Mouse (Mus musculus) midbrain, embryonic 12.5 days (tissue): Measurements from ENCODE around the gene Zdhhc6. TPM values are rescaled to one million over a fixed set of nuclear protein-coding genes. Genes with fewer than 3 reads are reported as not detected.

ENCODE experiments used
- ATAC-seq: fragments of 200-750 bp; cut with Nextera tagmentation; 2 replicates; pipeline ENCODE4 v1.8.0; 2017; ENCODE audit warnings: low read depth, moderate TSS enrichment, moderate library complexity; ENCODE audit not compliant: low FRiP score
- H3K27ac ChIP-seq: fragments of 300-500 bp; sonication (generic); replicated peaks from 2 replicates; pipeline ENCODE4 v1.5.1; 2016; ENCODE audit warnings: mild to moderate bottlenecking
- H3K27me3 ChIP-seq: fragments of 300-500 bp; sonication (generic); 2 replicates; pipeline ENCODE4 v1.6.1; 2016; ENCODE audit warnings: mild to moderate bottlenecking
- H3K36me3 ChIP-seq: fragments of 300-500 bp; sonication (generic); 2 replicates; pipeline ENCODE4 v1.6.1; 2016
- H3K4me1 ChIP-seq: fragments of 300-500 bp; sonication (generic); 2 replicates; pipeline ENCODE4 v1.6.1; 2016
- H3K4me2 ChIP-seq: fragments of 300-500 bp; sonication (generic); replicated peaks from 2 replicates; pipeline ENCODE4 v1.6.1; 2016; ENCODE audit warnings: mild to moderate bottlenecking, moderate library complexity
- H3K4me3 ChIP-seq: fragments of 300-500 bp; sonication (generic); 2 replicates; pipeline ENCODE4 v1.5.1; 2016; ENCODE audit warnings: mild to moderate bottlenecking
- H3K9ac ChIP-seq: fragments of 300-500 bp; sonication (generic); replicated peaks from 2 replicates; pipeline ENCODE4 v1.6.1; 2016; ENCODE audit warnings: mild to moderate bottlenecking, moderate library complexity
- H3K9me3 ChIP-seq: fragments of 300-500 bp; sonication (generic); 2 replicates; pipeline ENCODE4 v1.6.1; 2016; ENCODE audit warnings: mild to moderate bottlenecking
- WGBS: fragments of 180-500 bp; shearing (Covaris S2); methylation state at CpG from one replicate; pipeline ENCODE4 v1.1.7; 2016; 5-methylcytosine and 5-hydroxymethylcytosine counted together
- polyA plus RNA-seq: library from polyadenylated mRNA; unstranded; fragments of >200 nt; fragmentation: Nextera tagmentation; extraction: Ambion mirVana; gene quantifications from 2 replicates; pipeline ENCODE4 v1.2.1, GENCODE M21; 2016

The Zdhhc6 gene
- polyA plus RNA-seq, 1 experiment from 2014 or later, result 96.5 TPM

DNA sequence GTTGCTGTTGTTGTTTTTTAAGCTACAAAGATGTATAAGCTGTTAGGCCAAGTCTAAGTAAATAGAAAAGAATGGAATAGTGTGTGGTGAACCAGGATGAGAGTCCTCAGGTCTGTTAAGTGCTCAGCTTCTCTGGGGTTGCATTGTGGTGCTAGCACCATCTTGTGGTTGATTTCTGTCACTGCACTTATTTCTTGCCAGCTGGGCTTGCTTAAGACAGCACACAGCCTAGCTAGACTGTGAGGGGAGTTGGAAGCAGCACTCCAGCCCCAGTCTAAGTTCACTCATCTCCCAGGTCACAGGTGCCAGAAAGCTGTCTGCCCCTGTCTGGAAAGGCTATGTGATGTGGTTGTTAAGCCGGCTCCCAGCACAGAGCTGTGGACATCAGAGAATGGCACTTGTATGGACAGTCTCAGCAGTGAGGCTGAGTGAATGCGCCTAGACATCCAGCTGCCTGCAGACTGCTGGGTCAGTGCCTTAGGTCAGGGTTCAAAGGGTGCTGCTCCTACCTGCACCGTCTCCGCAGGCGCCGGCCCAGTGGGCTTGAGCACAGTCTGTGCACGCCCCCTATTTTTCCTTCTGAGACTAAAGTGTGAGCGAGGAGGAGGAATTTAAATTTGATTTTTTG is 16.9 kb upstream of the Zdhhc6 start:
- 87% methylated on average over 8 of the region's 8 CpGs for WGBS
- ATAC-seq, result peak; percentile 81

DNA sequence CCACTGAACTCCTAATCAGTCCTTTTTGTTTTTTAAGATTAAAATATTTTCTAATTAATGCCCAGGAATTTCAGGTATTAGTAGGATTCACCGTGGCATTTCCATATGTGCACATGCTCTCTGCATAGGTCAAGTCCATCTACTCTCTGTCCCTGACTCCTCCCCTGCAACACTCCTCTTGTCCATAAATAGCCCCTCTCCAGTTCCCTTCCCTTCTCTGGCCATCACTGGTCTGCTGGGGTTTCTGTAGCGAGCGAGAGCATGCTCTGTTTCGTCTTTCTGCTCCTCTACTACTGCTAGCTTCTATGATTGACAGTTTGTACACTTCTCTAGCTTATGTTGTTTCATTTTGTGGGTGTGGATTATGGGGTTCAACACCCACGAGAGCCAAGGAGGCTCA is 15.9 kb upstream of the Zdhhc6 start:
- Histone ChIP-seq H3K4me2 (no peak overlapping the region), H3K27me3 (no peaks in the 10 kb centered on the region), H3K27ac (no peak overlapping the region), H3K9me3 (no peaks in the 10 kb centered on the region), H3K36me3 (peaks cover 37% of the 10 kb centered on the region), H3K9ac (no peak overlapping the region), H3K4me3 (no peak overlapping the region), H3K4me1 (no peaks in the 10 kb centered on the region)
- WGBS, result 89% methylated on average over 5 of the region's 5 CpGs
- no peak for ATAC-seq

More for the DNA sequence above, 16.9 kb upstream of the Zdhhc6 start:
- no peak overlapping the region for H3K4me3 ChIP-seq
- H3K9ac ChIP-seq, result no peak overlapping the region
- H3K27me3 ChIP-seq, result no peaks in the 10 kb centered on the region
- no peaks in the 10 kb centered on the region for H3K9me3 ChIP-seq
- no peak overlapping the region for H3K4me2 ChIP-seq
- H3K27ac ChIP-seq, result no peak overlapping the region
- H3K4me1 ChIP-seq, result no peaks in the 10 kb centered on the region
- H3K36me3 ChIP-seq, result peaks cover 37% of the 10 kb centered on the region

DNA sequence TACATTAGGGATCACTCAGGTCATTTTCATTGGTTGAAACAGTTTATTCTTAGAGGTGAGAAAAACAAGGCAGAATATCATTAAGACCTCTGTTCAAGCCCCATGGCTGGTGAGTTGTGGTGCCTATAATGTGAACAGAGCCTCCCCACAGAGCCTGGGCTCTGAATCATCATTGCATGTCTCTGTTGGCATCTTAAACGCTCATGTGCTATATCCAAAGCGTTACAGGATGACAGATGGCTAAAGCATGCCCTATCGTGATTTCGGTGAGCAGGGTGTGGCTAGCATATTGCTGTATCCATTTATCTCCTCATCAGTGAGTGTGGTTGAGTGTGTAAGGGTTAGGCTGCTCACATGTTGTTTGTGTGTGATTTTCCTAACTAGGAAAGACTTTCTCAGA is 11.7 kb upstream of the Zdhhc6 start:
- Histone ChIP-seq H3K4me1 (no peaks in the 10 kb centered on the region), H3K36me3 (peaks cover 48% of the 10 kb centered on the region), H3K9me3 (no peaks in the 10 kb centered on the region), H3K27ac (no peak overlapping the region), H3K9ac (no peak overlapping the region), H3K27me3 (no peaks in the 10 kb centered on the region), H3K4me2 (no peak overlapping the region), H3K4me3 (no peak overlapping the region)
- 93% methylated on average over 4 of the region's 4 CpGs for WGBS
- ATAC-seq, result no peak

DNA sequence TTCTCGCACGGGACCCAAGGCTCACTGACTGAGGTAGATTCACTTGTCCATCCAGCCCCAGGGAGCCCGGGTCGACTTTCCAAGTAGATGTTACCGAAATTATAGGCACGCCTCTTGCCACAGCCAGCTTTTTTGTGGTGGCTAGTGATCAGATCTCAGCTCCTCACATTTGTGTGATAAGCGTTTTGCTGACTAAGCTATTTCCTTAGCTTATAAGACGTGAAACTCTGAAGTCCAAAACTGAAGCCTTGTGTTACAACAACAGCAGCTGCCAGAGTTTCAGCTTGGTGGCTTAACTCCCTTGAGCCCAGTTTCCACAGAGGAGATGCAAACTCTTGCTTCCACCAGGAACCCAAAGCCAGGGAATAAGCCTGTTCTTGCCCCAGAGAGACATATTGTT is 6.8 kb upstream of the Zdhhc6 start:
- Histone ChIP-seq H3K27me3 (no peaks in the 10 kb centered on the region), H3K4me1 (peaks cover 4% of the 10 kb centered on the region; the same call in 1 of the 2 replicates), H3K4me3 (no peak overlapping the region), H3K27ac (no peak overlapping the region), H3K4me2 (no peak overlapping the region), H3K9ac (no peak overlapping the region), H3K36me3 (peaks cover 16% of the 10 kb centered on the region; the same call in 1 of the 2 replicates), H3K9me3 (no peaks in the 10 kb centered on the region)
- WGBS, result 98% methylated on average over 8 of the region's 8 CpGs
- no peak for ATAC-seq

DNA sequence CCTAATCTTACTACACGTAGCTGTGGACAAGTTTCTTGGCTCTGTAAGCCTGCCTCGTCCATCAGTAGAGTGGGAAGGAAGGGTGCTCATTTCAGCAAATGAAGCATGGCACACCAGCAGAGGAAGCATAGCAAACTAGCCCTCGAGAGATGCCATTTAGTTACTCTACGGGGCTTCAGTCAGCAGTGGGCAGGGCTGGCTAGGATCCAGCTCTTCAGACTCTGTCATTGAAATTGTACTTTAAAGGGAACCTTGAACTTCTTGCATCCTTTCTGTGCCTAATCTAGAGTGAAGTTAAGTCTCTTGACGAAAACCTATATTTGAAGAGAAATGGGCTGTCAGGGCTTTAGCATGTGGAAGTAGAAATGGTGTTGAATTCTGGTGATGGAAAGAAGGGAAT is 3.7 kb upstream of the Zdhhc6 start:
- ATAC-seq, result no peak
- Histone ChIP-seq H3K4me1 (peaks cover 20% of the 10 kb centered on the region), H3K27ac (no peak overlapping the region), H3K36me3 (peaks cover 16% of the 10 kb centered on the region; the same call in 1 of the 2 replicates), H3K4me3 (no peak overlapping the region), H3K9ac (no peak overlapping the region), H3K4me2 (no peak overlapping the region), H3K27me3 (no peaks in the 10 kb centered on the region), H3K9me3 (no peaks in the 10 kb centered on the region)
- WGBS, result 86% methylated on average over 5 of the region's 5 CpGs

DNA sequence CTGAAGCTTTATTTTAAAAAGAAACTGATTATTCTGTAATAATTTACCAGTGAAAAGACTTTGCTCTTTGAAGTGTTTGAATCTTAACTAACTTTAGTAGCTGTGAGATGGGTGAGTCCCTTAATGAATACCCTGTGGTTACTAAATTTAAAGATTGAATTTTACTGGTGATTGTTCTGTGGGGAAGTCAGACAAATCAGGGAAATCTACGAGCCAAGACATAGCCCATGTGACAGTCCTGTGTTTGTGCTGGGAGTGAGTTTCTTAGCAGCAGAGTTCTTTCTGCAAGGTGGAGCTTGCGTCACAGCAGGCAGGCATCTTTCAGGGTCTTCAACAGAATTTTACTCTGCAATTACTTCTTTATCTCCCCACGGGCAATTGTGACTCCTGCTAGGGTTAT is 3.2 kb upstream of the Zdhhc6 start:
- WGBS, result 87% methylated on average over 3 of the region's 3 CpGs
- H3K9ac ChIP-seq, result no peak overlapping the region
- H3K4me1 ChIP-seq, result peaks cover 24% of the 10 kb centered on the region
- no peak overlapping the region for H3K27ac ChIP-seq
- no peaks in the 10 kb centered on the region for H3K9me3 ChIP-seq
- no peak overlapping the region for H3K4me2 ChIP-seq
- peaks cover 16% of the 10 kb centered on the region; the same call in 1 of the 2 replicates for H3K36me3 ChIP-seq
- H3K27me3 ChIP-seq, result no peaks in the 10 kb centered on the region
- no peak overlapping the region for H3K4me3 ChIP-seq
- ATAC-seq, result no peak

DNA sequence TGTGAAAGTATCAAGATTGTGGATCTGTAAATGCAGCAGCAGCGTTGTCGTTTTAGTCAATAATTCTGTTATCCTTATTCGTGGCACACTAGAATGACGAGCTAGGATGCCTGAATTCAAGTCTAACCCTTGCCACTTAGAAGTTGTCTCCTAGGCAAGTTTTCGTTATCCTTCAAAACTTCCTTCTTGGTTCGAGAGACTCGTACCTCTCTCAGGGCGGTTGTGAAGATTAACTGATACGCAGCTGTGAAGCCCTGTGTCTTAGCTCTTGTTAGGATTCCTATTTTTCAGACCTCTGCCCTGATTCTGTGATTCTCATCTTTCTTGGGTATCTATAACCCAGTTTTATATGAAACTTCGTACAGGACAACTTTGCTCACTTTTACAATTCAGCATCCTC is 1.1 kb upstream of the Zdhhc6 start:
- no peaks in the 10 kb centered on the region for H3K9me3 ChIP-seq
- no peak overlapping the region for H3K9ac ChIP-seq
- WGBS, result 61% methylated on average over 10 of the region's 10 CpGs
- ATAC-seq, result no peak
- H3K4me1 ChIP-seq, result peaks cover 32% of the 10 kb centered on the region
- H3K27ac ChIP-seq, result no peak overlapping the region
- peak overlapping the region; percentile 83 for H3K4me3 ChIP-seq
- H3K36me3 ChIP-seq, result peaks cover 3% of the 10 kb centered on the region; the same call in 1 of the 2 replicates
- H3K27me3 ChIP-seq, result no peaks in the 10 kb centered on the region
- H3K4me2 ChIP-seq, result peak overlapping the region; percentile 92

DNA sequence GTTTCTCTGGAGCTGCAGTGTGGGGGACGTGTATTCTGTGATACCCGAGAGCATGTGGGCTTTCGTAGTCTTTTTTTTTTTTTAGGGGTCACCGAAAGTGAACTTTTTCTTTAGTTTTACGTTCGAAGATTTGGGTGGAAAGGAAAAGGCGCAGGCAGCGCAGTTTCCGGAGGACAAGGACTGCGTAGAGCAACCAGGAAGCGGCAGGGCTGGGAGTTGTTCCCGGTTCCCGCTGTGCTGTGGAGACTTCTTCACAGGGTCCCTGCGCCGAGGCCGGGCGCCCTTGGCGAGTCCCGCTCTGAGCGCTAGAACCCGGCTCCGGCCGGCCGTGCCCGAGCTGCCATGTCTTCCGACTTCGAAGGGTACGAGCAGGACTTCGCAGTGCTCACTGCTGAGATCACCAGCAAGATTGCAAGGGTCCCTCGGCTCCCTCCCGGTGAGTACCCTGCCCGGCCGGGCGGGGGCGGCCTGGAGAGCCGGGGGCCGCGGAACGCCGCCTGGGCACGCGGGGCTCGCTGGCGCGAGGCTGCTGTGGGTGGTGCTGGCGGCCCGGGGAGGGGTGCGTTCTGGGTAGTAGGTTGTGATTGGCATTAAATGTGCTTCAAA is 380 bp upstream of the Zdhhc6 start, which contains the start of gene Vti1a:
Vti1a (plus strand) TSS at position 187 of the 606 bp plus-strand sequence.
- ATAC-seq, result peak; percentile 92
- H3K9ac ChIP-seq, result peak within 1 kb of the TSS; percentile 79
- peak within 1 kb of the TSS; percentile 92 for H3K4me2 ChIP-seq
- WGBS, result under 1% methylated on average over 48 of the region's 48 CpGs
- peak within 1 kb of the TSS; percentile 84 for H3K27ac ChIP-seq
- peak within 1 kb of the TSS; percentile 83 for H3K4me3 ChIP-seq
- H3K27me3 ChIP-seq, result no peaks in the 10 kb centered on the region
- H3K4me1 ChIP-seq, result peaks cover 32% of the 10 kb centered on the region
- peaks cover 10% of the 10 kb centered on the region for H3K36me3 ChIP-seq
- H3K9me3 ChIP-seq, result no peaks in the 10 kb centered on the region

DNA sequence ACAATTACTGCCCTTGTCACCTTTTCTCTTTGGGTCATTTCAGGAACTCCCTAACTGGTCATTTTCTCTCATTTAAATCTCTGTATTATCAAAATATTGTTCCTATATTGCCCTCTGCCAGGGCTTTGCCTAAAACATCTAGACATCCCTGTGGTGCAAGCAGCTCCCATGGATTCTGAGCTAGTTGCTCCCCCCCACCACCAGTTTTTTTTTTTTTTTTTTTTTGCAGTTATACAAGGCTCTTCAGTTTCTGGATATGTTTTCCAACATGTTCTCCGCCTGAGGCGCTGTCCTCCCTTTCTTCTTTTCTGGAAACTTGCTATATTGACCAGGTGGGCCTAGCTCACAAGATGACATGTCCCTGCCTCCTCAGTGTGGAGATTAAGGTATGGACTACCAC is 2.2 kb downstream of the Zdhhc6 start:
- peaks cover 32% of the 10 kb centered on the region for H3K4me1 ChIP-seq
- peaks cover 25% of the 10 kb centered on the region for H3K36me3 ChIP-seq
- H3K4me2 ChIP-seq, result no peak overlapping the region
- no peak for ATAC-seq
- H3K27ac ChIP-seq, result no peak overlapping the region
- no peak overlapping the region for H3K4me3 ChIP-seq
- no peaks in the 10 kb centered on the region for H3K9me3 ChIP-seq
- WGBS, result 93% methylated on average over 2 of the region's 2 CpGs
- no peak overlapping the region for H3K9ac ChIP-seq
- no peaks in the 10 kb centered on the region for H3K27me3 ChIP-seq

DNA sequence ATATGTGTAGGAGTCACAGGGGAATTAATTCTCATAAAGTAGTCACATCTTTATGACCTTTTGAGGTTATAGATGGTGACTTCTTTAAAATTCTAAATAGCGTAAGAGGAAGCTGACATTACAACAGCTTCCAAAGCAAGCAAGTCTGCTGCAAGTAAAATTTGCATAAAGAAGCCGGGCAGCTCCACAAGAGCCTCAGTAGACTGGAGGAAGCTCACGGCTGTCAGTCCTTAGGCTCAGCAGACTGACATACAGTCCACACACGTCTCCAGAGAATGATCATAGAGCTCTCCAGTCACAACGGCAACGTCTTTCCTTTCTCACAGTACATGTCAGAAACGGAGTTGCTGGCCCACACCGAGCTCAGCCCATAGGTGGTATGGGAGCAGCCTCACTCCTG is 4.0 kb downstream of the Zdhhc6 start:
- H3K4me2 ChIP-seq, result no peak overlapping the region
- H3K9me3 ChIP-seq, result no peaks in the 10 kb centered on the region
- H3K36me3 ChIP-seq, result peaks cover 38% of the 10 kb centered on the region
- 91% methylated on average over 8 of the region's 8 CpGs for WGBS
- H3K9ac ChIP-seq, result no peak overlapping the region
- no peak for ATAC-seq
- H3K27ac ChIP-seq, result no peak overlapping the region
- H3K27me3 ChIP-seq, result no peaks in the 10 kb centered on the region
- no peak overlapping the region for H3K4me3 ChIP-seq
- H3K4me1 ChIP-seq, result peaks cover 23% of the 10 kb centered on the region

DNA sequence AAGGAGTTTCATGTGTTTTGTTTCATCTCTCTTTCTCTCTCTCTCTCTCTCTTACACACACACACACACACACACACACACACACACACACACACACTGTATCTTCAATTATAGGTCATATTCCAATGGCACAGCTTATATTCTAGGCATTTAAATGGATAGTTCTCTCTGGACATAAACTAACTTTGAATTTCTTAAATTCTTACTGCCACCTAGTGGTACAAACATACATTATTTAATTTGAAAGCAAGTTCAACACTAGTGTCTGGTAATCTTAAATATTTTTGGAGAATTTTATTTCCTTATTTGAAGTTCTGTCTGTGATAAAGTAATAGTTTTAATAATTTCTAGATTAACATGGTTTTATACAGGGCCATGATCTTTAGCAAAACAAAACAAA is 10.8 kb downstream of the Zdhhc6 start:
- Histone ChIP-seq H3K9me3 (no peaks in the 10 kb centered on the region), H3K4me3 (no peak overlapping the region), H3K9ac (no peak overlapping the region), H3K27me3 (no peaks in the 10 kb centered on the region), H3K4me1 (no peaks in the 10 kb centered on the region), H3K36me3 (peaks cover 54% of the 10 kb centered on the region), H3K4me2 (no peak overlapping the region), H3K27ac (no peak overlapping the region)
- ATAC-seq, result no peak

DNA sequence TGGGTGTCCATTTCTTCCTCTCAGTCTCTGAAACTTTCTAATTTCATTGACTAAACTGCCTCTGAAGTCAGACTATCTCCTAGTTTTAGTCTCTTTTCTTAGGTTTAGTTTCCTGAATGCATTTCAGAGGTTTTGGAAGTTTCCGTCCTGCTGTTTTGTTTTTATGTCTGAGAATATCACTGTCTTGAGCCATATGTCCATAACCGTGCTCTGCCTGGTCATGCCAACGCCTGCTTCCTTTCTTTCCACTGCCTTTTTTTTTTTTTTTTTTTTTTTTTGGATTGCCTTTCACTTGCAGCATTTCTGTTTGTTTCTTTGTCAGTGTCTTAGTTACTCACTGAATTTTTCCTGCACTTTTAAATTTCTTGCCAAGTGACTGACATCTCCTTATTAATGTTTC is 15.3 kb downstream of the Zdhhc6 start:
- ATAC-seq, result no peak
- Histone ChIP-seq H3K4me2 (no peak overlapping the region), H3K27me3 (no peaks in the 10 kb centered on the region), H3K27ac (no peak overlapping the region), H3K4me1 (no peaks in the 10 kb centered on the region), H3K4me3 (no peak overlapping the region), H3K9ac (no peak overlapping the region), H3K9me3 (no peaks in the 10 kb centered on the region), H3K36me3 (peaks cover 73% of the 10 kb centered on the region)
- 83% methylated on average over 3 of the region's 3 CpGs for WGBS
